Comparison of ENCODE assay signal across 17 mouse cellular contexts in genomic region chr12:99455580-99455979, GRCm38 (mm10).
"Had no signal": no experiment of that assay in that cellular context is flagged by ENCODE, and none has a peak within 500 bp of the region (broad histone marks: within the 10 kb centered on the region; RNA-seq: fewer than 3 reads in every experiment).

No protein-coding gene starts in this region.

- DNase-seq: liver, embryonic 13.5 days; lung, adult 18-20 months; lung, embryonic 14.5 days; lung, postnatal 10 days; lung, postnatal 4 days; midbrain, embryonic 14.5 days; right cerebral cortex, postnatal 14 days; thymus, adult 2 months; thymus, postnatal 25 days; thymus, postnatal 4 days had no signal

- H3K9ac ChIP-seq: liver, embryonic 13.5 days; lung, embryonic 14.5 days; neural tube, embryonic 13.5 days; neural tube, embryonic 15.5 days; stomach, embryonic 15.5 days had no signal

- ATAC-seq: midbrain, embryonic 16.5 days had no signal

- H3K27ac ChIP-seq: liver, embryonic 13.5 days; neural tube, embryonic 13.5 days; neural tube, embryonic 15.5 days; stomach, embryonic 15.5 days; stomach, postnatal 0 days had no signal

- H3K9me3 ChIP-seq: liver, embryonic 13.5 days; neural tube, embryonic 13.5 days; neural tube, embryonic 15.5 days; stomach, embryonic 15.5 days had no signal

- H3K4me2 ChIP-seq: lung, embryonic 14.5 days; midbrain, embryonic 11.5 days; neural tube, embryonic 13.5 days; neural tube, embryonic 15.5 days; stomach, embryonic 15.5 days had no signal

- H3K4me3 ChIP-seq: myocyte; neural tube, embryonic 13.5 days; neural tube, embryonic 15.5 days; stomach, embryonic 15.5 days had no signal

- H3K27me3 ChIP-seq: liver, embryonic 13.5 days; neural tube, embryonic 13.5 days; neural tube, embryonic 15.5 days; stomach, embryonic 15.5 days had no signal

- H3K36me3 ChIP-seq: liver, embryonic 13.5 days; neural tube, embryonic 13.5 days; neural tube, embryonic 15.5 days; stomach, embryonic 15.5 days had no signal
